In the genomic region with DNA sequence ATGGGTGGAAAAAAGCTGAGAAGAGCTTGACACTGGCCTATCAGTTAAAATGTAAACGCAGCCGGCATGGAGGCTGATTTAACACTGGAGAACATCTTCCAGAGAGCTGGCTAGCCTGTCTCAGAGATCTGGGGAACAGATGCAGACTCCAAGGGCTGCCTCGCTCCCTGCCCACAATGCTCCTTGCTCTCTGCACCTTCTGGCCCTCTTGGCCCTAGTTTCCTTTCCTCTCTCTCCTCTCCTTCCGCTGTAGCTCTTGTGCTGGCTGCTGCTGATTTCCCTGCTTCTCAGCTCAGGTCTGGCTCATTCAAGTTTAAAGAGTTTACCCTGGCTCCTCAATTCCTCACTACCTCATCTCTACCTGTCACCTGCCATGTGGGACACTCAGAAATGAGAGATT, we compare ENCODE assay signal across 25 mouse cellular contexts. TPM values are rescaled to one million over a fixed set of nuclear protein-coding genes. Genes with fewer than 3 reads are reported as not detected.
A peak's percentile ranks its signal among the peaks of the same experiment; 100 is the strongest.
DNase-seq lines count a peak whose midpoint lies in the region; ATAC-seq and TF ChIP-seq lines count a peak whose summit lies in the region.
"Had no signal": no experiment of that assay in that cellular context is flagged by ENCODE, and none has a peak within 500 bp of the region (broad histone marks: within the 10 kb centered on the region; RNA-seq: fewer than 3 reads in every experiment).

No protein-coding gene starts in this region.

- H3K4me2 ChIP-seq in limb, embryonic 15.5 days, result no peak overlapping the region
- H3K4me2 ChIP-seq: forebrain, embryonic 12.5 days; heart, embryonic 11.5 days; liver, embryonic 13.5 days; midbrain, embryonic 13.5 days had no signal

- TF ChIP-seq CTCF in gastrocnemius, adult 2 months (IDR thresholded peaks at IDR 0.05), result no peak

- H3K9ac ChIP-seq in limb, embryonic 15.5 days, result no peak overlapping the region
- H3K9ac ChIP-seq: forebrain, embryonic 12.5 days; liver, embryonic 13.5 days; midbrain, embryonic 13.5 days had no signal

- no peaks in the 10 kb centered on the region for H3K9me3 ChIP-seq in heart, embryonic 10.5 days
- H3K9me3 ChIP-seq in limb, embryonic 15.5 days, result no peaks in the 10 kb centered on the region
- H3K9me3 ChIP-seq: forebrain, embryonic 12.5 days; G1E; liver, embryonic 13.5 days; megakaryocyte, embryonic 14.5 days; midbrain, embryonic 13.5 days had no signal

- H3K36me3 ChIP-seq in heart, embryonic 10.5 days, result no peaks in the 10 kb centered on the region
- no peaks in the 10 kb centered on the region for H3K36me3 ChIP-seq in limb, embryonic 15.5 days
- H3K36me3 ChIP-seq: forebrain, embryonic 12.5 days; liver, embryonic 13.5 days; midbrain, embryonic 13.5 days had no signal

- intact Hi-C loops in left cerebral cortex, postnatal 14 days (cut with DNase I), result no loop called here
- intact Hi-C loops in gastrocnemius, adult 2 months (cut with DNase I), result no loop called here

- H3K4me1 ChIP-seq in heart, embryonic 10.5 days, result peaks cover 74% of the 10 kb centered on the region
- peaks cover 42% of the 10 kb centered on the region for H3K4me1 ChIP-seq in limb, embryonic 15.5 days

- 66% methylated on average over 4 of the region's 4 CpGs for WGBS in heart, embryonic 10.5 days
- 66% methylated on average over 4 of the region's 4 CpGs for WGBS in limb, embryonic 15.5 days

- no peak for ATAC-seq in limb, embryonic 15.5 days (ENCODE audit: insufficient number of reproducible peaks, low FRiP score, low TSS enrichment, low read depth)
- ATAC-seq: midbrain, embryonic 13.5 days; Patski had no signal

- H3K4me3 ChIP-seq in heart, embryonic 10.5 days, result no peak overlapping the region
- H3K4me3 ChIP-seq in limb, embryonic 15.5 days, result no peak overlapping the region
- H3K4me3 ChIP-seq in gastrocnemius, adult 2 months, result no peak overlapping the region
- H3K4me3 ChIP-seq: forebrain, embryonic 12.5 days; left cerebral cortex, adult 2 months; liver, embryonic 13.5 days; megakaryocyte, embryonic 14.5 days; midbrain, embryonic 13.5 days had no signal

- peak overlapping the region; percentile 60; the same call in 1 of the 2 replicates for H3K27ac ChIP-seq in heart, embryonic 10.5 days
- H3K27ac ChIP-seq in limb, embryonic 15.5 days, result peak overlapping the region; percentile 47; the same call in 1 of the 2 replicates
- no peak overlapping the region for H3K27ac ChIP-seq in gastrocnemius, adult 2 months
- H3K27ac ChIP-seq: forebrain, embryonic 12.5 days; left cerebral cortex, adult 2 months; liver, embryonic 13.5 days; midbrain, embryonic 13.5 days had no signal

- no peak for DNase-seq in heart, embryonic 10.5 days (ENCODE audit: low spot score)
- DNase-seq in heart, adult 8-10 months (ENCODE audit: low spot score), result no peak
- peak; percentile 26 for DNase-seq in cerebellum, adult 9-10 months
- peak; percentile 29 to 48 for DNase-seq in cerebellum, postnatal 25 days
- DNase-seq in left cerebral cortex, postnatal 14 days (ENCODE audit: low spot score in 2 of 2), result no peak
- no peak for DNase-seq in gastrocnemius, adult 2 months
- DNase-seq: adrenal gland, adult 2 months; B cell, adult 2 months; heart, postnatal 10 days; kidney, adult 18-20 months; kidney, postnatal 4 days; liver, embryonic 13.5 days; lung, adult 2 months; lung, postnatal 14 days; spleen, adult 18-20 months; thymus, postnatal 14 days had no signal

- H3K27me3 ChIP-seq in heart, embryonic 10.5 days (ENCODE audit: insufficient read depth, poor library complexity, severe bottlenecking), result no peaks in the 10 kb centered on the region
- no peaks in the 10 kb centered on the region for H3K27me3 ChIP-seq in limb, embryonic 15.5 days
- H3K27me3 ChIP-seq: CH12.LX; forebrain, embryonic 12.5 days; liver, embryonic 13.5 days; Patski had no signal

RNA-seq across cellular contexts. Expression of gene Rasl11b, which starts 14.6 kb away (rescaled TPM):
- polyA plus RNA-seq in heart, embryonic 10.5 days (2016; fragmentation: Nextera tagmentation; extraction: Ambion mirVana), result 58.3 and 65.9 TPM in 2 replicates
- 10 to 100 TPM; 36.0 to 52.1 (median 41.2) TPM for total RNA-seq in heart, adult 8-10 months (2022)
- polyA plus RNA-seq in limb, embryonic 15.5 days (2015; fragmentation: Nextera tagmentation; extraction: Ambion mirVana), result 126 and 133 TPM in 2 replicates
- total RNA-seq in left cerebral cortex, postnatal 14 days (2021), result 100 to 1,000 TPM in 1 of 2 experiments, 10 to 100 TPM in 1; 97.1 to 110 TPM
- total RNA-seq in gastrocnemius, adult 2 months (2021), result 1 to 10 TPM; 2.0 to 5.4 TPM

Comparison
In these comparisons a context has a peak if more than half of its experiments do, and no peak if none do; other contexts are left out.
1. DNase-seq: peak in cerebellum, adult 9-10 months (single experiment) and cerebellum, postnatal 25 days (2 of 2); none in heart, embryonic 10.5 days (single experiment), heart, adult 8-10 months (single experiment), left cerebral cortex, postnatal 14 days (0 of 2) and gastrocnemius, adult 2 months (single experiment).
2. RNA of gene Rasl11b, which starts 14.6 kb away (total RNA-seq): 97.1 to 110 TPM in left cerebral cortex, postnatal 14 days and 36.0 to 52.1 TPM in heart, adult 8-10 months; 2.0 to 5.4 TPM in gastrocnemius, adult 2 months; every median in the first group is over 4 times any median in the second.